Mouse (Mus musculus) large intestine, adult 2 months (tissue): ENCODE data around the gene Bloc1s3. TPM values are rescaled to one million over a fixed set of nuclear protein-coding genes. Genes with fewer than 3 reads are reported as not detected.

ENCODE experiments used
- DNase-seq: peaks from one replicate; pipeline ENCODE4 v3.0.0-alpha.2; 2012; ENCODE audit warnings: low read depth, low spot score
- WGBS: fragments of 180-500 bp; shearing (Covaris S2); methylation state at CpG from one replicate; pipeline ENCODE4 v1.1.7; 2018; 5-methylcytosine and 5-hydroxymethylcytosine counted together
- polyA plus RNA-seq: library from polyadenylated mRNA; depleted of rRNA; stranded (reverse); fragments of >200 nt; gene quantifications from 2 replicates; pipeline ENCODE4 v1.2.3, GENCODE M21; 2012; rRNA removed

Gene Bloc1s3
- 8.3 and 11.1 TPM in 2 replicates for polyA plus RNA-seq

DNA sequence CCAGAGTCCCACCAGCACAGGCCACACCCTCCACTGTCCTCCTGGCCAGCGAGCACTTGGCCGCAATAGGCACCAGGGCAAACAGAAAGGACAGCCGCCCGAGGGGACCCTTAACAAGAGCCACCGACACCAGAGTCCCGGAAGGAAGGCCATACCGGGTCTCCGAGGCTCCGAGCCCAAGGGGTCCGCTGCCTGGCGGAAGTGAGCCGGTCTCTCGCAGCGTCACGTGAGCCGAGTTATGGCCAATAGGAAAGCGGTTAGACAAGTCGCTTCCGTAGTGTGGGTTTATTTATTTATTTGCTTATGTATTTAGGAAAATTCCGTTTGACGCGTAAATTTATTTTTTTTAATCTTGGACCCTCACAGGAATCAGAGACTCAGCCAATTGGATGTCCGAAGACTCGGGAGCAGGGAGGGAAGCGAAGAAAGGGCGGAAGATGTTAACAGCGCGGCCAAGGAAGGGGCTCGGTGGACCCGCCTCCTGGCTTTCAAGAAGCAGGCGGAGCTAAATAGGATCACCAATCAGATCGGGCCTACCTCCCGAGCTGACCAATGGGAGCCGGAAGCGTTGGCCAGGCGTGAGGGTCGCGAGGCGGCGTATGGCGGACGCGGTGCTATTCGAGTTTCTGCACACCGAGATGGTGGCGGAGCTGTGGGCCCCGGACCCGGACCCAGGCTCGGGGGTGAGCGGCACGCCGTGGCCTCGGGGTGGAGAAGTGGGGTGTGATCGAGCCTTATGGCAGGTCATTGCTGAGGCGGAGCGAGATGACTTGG is at the start of gene Bloc1s3, which contains the start of gene Trappc6a:
Gene Bloc1s3, minus strand, starts transcription at position 218 of the 774 bp plus-strand sequence.
Gene Trappc6a, plus strand, starts transcription at position 246 of the 774 bp plus-strand sequence.
- peak; percentile 86 for DNase-seq
- under 1% methylated on average over 56 of the region's 56 CpGs for WGBS

DNA sequence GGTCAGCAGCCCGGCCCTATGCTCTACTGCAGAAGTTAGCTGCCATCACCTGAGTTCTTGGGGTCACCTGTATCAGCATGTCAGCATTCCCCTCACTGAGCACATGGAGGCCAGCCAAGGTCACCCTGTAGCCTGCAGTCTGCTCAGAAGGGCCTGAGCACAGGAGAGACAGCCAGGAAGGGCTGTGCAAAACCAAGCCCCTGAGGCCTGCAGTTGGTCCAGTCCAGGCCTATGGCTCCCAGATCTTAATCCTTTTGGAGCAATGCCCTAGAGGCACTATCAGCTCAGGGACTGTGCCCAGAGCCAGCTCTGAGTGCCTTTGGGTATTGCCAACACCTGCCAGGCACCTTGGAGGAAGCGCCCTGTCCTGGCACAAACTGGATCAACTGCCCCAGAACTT is 48.9 kb upstream of the Bloc1s3 start:
- WGBS, result 33% methylated on average over 2 of the region's 2 CpGs
- DNase-seq, result no peak

- no peak for DNase-seq
- WGBS, result 87% methylated on average over 1 of the region's 1 CpGs
Observed at GRCm38 (mm10) chr7:19554168-19554567, 46.0 kb upstream of the Bloc1s3 start.

- DNase-seq, result no peak
- 31% methylated on average over 2 of the region's 2 CpGs for WGBS
Observed at GRCm38 (mm10) chr7:19552443-19552842, 44.3 kb upstream of the Bloc1s3 start.

GRCm38 (mm10) chr7:19551634-19552033 is 43.5 kb upstream of the Bloc1s3 start:
- WGBS, result 25% methylated on average over 5 of the region's 5 CpGs
- DNase-seq, result no peak

DNA sequence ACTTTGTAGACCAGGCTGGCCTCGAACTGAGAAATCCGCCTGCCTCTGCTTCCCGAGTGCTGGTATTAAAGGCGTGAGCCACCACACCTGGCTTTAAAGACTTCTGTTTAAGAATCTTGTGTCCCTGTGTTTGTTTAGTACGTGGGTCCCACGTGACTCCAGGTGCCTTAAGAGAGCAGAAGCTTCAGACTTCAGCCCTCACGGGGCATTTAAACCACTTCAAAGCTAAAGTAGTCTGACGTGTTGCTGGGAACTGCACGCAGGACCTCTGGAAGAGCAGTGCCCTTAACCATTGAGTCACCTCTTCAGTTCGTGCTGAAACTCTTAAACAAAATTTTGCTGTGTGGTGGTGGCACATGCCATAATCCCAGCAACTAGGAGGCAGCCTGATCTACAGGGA is 41.2 kb upstream of the Bloc1s3 start:
- 39% methylated on average over 10 of the region's 10 CpGs for WGBS
- no peak for DNase-seq

DNA sequence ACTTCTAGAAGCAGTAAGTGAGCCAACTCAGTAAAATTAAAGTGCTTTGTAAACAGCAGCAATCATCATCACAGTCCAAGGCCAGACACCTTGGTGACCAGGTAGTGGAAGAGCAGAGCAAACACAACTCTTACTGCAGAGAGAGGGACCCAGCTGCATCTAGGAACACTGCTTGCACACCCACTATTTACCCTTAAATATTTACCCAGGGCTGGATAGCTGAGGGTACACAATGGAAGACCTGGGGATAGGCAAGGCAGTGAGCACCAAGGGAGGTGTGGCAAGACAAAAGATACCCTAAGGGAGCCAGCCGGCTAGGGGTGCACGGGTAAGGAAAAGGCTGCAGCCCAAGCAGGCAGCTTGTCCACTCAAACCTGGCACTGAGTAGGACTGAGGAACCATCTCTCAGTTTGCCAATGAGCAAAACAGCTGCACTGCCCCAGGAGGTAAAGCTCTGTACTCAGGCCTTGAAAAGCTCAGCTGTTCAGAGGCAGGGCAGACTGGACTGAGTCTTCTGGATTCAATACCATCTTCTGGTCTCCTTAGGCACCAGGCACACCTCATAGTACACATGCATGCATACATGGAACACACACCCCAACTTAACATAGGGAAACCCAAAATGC is 39.3 kb upstream of the Bloc1s3 start:
- WGBS, result 38% methylated on average over 2 of the region's 2 CpGs
- DNase-seq, result no peak

GRCm38 (mm10) chr7:19546007-19546406 is 37.8 kb upstream of the Bloc1s3 start:
- no peak for DNase-seq
- 14% methylated on average over 3 of the region's 3 CpGs for WGBS

- 22% methylated on average over 6 of the region's 6 CpGs for WGBS
- no peak for DNase-seq
Observed at GRCm38 (mm10) chr7:19543584-19543983, 35.4 kb upstream of the Bloc1s3 start.

DNA sequence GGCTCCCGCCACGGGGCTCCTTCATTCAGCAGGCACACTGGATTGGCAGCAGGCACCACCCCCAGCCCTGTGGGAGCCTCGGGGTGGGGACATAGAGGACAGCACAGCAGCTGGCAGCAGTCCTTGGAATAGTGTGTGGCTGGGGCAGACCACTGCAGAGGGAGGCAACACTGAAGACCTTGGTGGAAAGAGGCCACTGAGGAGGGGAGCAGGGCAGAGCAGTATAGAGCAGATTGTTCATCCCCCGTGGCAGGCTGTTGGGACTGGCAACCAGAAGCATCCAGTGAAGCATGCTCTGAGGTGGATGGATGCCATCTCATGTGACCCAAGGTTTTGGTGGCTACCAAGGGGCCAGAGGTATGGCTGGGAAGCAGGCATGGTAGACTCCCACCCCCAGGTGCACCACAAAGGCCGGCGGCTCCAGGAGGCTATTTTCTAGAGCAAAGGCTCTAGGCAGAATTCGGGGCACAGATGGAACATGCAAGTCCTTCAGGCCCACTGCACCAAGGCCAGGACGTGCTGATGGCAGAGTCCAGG is 34.1 kb upstream of the Bloc1s3 start:
- DNase-seq, result no peak
- WGBS, result 44% methylated on average over 8 of the region's 8 CpGs

DNA sequence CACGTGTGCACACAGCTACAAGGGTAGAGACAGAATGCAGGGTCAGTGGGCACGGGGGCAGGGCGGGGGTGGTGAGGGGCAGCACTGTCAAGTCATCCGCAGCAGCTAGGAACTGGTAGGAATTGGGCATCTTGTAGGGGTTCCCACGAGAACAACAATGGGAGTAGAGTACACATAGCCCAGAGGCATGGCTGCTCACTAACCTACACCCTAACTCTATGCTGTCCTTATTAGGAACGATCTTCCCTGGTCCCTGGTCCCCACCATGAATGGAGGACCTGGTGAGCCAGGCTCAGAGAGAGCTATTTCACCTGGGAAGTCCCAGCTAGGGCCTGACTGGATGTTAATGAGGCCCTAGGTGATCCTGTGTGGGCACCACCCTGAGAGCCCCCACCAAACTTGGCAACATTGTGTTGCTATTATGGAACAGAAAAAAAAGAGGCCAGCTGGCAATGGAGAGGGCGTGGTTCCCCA is 33.6 kb upstream of the Bloc1s3 start:
- DNase-seq, result no peak
- whole genome bisulfite sequencing, result 59% methylated on average over 7 of the region's 7 CpGs

DNA sequence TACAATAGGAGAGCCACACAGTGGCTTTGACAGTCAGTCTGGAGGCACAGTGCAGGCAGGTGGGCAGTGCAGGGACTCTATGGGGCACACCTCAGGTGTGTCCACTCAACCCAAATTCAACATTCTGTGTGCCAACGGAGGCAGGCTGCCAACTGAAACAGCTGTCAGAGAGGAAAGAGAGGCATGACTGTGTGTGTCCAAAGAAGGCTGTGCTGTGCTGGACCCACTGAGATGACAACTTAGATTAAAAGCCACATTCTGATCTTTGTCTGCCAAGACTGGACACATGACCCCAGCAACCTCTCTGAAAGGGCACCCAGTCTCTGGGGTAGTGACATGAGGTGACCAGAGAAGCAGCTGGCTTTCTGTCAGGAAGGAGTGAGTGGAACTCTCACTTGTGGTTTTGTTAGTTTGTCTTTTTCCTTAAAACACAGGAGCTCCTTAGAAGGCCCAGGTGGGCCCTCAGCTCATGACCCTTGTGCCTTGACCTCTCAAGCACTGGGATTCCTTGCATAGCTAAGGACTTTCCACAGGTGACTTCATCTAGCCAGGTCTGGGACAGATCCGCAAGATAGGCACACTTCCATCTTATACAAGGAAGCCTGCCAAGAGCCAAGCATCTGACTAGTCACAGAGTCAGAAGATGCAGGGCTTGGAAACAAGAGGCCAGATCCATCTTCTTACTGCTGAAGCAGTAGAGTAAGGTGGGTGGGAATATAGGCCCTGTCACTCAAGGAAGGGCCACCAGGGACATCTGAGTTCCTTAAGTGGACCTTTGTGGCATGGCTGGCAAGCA is 32.8 kb upstream of the Bloc1s3 start:
- 49% methylated on average over 2 of the region's 2 CpGs for WGBS
- no peak for DNase-seq

GRCm38 (mm10) chr7:19534676-19535075 is 26.5 kb upstream of the Bloc1s3 start:
- WGBS, result 93% methylated on average over 10 of the region's 10 CpGs
- DNase-seq, result no peak

DNA sequence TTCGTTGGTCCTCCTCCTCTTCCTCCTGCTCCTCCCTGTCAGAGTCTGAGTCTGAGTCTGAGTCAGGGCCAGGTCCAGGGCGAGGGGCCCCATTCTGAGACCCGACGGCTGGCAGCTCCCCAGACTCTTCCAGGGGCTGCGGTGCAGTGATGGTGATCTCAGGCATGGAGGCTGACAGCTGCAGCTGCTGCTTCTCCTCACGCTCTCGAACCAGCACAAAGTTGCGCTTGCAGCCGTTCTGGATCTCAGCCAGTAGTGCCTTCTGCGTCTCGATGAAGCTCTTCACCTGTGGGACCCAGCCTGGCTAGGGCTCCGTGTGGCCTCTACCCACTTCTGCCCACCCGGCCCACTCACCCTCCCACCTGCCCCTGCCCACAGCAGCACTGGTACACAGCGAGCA is 24.1 kb upstream of the Bloc1s3 start:
- DNase-seq, result no peak

DNA sequence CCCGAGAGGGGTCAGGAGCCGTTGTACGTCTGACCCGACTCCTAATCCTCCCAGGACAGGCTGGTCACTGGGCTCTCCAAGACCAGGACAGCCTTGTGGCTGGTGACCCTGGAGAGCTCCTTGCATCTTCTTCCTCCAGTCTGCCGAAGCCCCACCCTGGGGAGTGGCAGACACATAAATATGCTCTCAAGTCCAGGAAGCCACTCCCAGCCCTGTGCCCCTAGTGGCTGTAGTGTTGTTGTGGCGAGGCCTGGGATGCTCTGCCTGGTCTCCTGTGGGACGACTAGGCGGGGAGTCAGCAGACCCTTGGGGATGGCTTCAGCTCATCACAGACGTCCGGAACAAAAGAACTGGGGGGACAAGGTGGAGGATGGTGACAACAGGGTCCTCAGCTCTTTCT is 22.9 kb upstream of the Bloc1s3 start:
- WGBS, result 37% methylated on average over 10 of the region's 10 CpGs

More for the DNA sequence above, 24.1 kb upstream of the Bloc1s3 start:
- WGBS, result 81% methylated on average over 14 of the region's 14 CpGs

DNA sequence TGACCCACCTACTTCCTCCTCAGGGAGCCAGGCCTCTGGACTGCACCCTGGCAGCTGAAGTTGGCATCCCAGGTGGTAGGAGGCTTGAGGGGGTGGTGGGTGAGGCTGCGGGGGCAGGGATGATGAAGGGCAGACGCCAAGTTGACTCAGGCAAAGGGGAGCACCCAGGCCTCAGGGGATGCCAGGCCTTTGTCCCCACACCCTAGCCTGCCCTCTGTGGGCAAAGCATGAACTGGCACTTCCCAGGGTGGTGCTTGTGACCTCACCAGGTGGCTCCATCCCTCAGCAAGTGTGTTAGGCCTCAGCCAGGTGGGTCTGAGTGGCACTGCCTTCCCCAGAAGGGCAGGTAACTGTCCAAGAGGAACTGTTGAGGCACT is 16.9 kb upstream of the Bloc1s3 start:
- 44% methylated on average over 2 of the region's 2 CpGs for WGBS
- DNase-seq, result no peak

More for the DNA sequence above, 22.9 kb upstream of the Bloc1s3 start:
- DNase-seq, result peak; percentile 72

DNA sequence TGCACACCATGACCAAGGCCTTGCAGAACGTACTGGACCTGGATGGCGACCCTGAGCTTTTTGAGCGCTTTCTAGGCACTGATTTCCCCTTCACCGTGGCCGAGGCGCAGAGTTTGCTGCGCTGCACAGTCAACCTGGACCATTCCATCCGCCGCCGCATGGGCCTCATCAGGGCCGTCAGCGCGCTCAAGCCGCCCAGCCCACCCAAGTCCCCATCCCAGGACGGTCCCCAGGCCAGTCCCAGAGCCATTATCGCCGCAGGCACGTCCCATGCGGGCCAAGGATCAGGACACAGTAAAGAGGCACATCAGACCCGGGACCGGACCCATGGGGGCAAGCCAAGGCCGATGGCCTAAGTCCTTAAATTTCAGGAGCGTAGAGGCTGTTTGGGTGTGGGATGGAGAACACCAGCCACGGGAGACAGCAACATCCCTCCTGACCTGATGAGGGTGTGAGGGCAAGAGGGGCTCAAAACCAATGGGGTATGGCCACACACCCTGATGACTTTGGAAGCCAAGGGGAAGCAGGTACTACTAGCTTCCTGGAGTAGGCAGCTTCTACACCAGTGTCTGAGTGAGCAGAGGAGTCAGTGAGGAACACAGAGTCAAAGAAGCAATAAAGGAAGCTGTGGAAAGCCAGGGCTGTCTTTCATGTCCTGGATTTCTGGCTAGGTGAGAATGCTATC is 16.4 kb upstream of the Bloc1s3 start:
- DNase-seq, result no peak
- 19% methylated on average over 24 of the region's 24 CpGs for WGBS

- DNase-seq, result no peak
- under 1% methylated on average over 64 of the region's 64 CpGs for WGBS
Observed at GRCm38 (mm10) chr7:19523757-19524419, 15.7 kb upstream of the Bloc1s3 start.
